Mouse (Mus musculus): ENCODE results near the gene Ttc28.
"Not testable (repeated sequence)": the region's sequence is repeated elsewhere in the genome, so short reads cannot be mapped to it uniquely, and the experiment has no call there.

Gene Ttc28

GRCm38 (mm10) chr5:111235131-111235530 lies 355.5 kb downstream of the Ttc28 start:
- no peak for DNase-seq (ENCODE audit: low spot score in 2 of 2)

- peak; percentile 36 to 37 for DNase-seq (ENCODE audit: low spot score in 2 of 2)
Observed at GRCm38 (mm10) chr5:111237176-111237636, 357.6 kb downstream of the Ttc28 start.

GRCm38 (mm10) chr5:111239223-111239622 lies 359.6 kb downstream of the Ttc28 start:
- DNase-seq (ENCODE audit: low spot score in 2 of 2), result no peak

GRCm38 (mm10) chr5:111243447-111244040 lies 363.9 kb downstream of the Ttc28 start:
- no peak for DNase-seq (ENCODE audit: low spot score in 2 of 2)

- no peak for DNase-seq (ENCODE audit: low spot score in 2 of 2)
Observed at GRCm38 (mm10) chr5:111244061-111244460, 364.5 kb downstream of the Ttc28 start.

- DNase-seq (ENCODE audit: low spot score in 2 of 2), result no peak
Observed at GRCm38 (mm10) chr5:111247571-111248265, 368.1 kb downstream of the Ttc28 start.

GRCm38 (mm10) chr5:111252147-111252546 lies 372.5 kb downstream of the Ttc28 start:
- DNase-seq (ENCODE audit: low spot score in 2 of 2), result no peak

GRCm38 (mm10) chr5:111254362-111254761 lies 374.8 kb downstream of the Ttc28 start:
- DNase-seq (ENCODE audit: low spot score in 2 of 2), result no peak

GRCm38 (mm10) chr5:111254781-111255180 lies 375.2 kb downstream of the Ttc28 start:
- DNase-seq (ENCODE audit: low spot score in 2 of 2), result no peak

GRCm38 (mm10) chr5:111256181-111256580 lies 376.6 kb downstream of the Ttc28 start:
- no peak for DNase-seq (ENCODE audit: low spot score in 2 of 2)

GRCm38 (mm10) chr5:111257127-111257526 lies 377.5 kb downstream of the Ttc28 start:
- peak in 1 of 2 experiments; percentile 45 for DNase-seq (ENCODE audit: low spot score in 2 of 2)

- DNase-seq (ENCODE audit: low spot score in 2 of 2), result not testable (repeated sequence)
Observed at GRCm38 (mm10) chr5:111261162-111261561, 381.6 kb downstream of the Ttc28 start.

GRCm38 (mm10) chr5:111261733-111262573 lies 382.4 kb downstream of the Ttc28 start:
- no peak for DNase-seq (ENCODE audit: low spot score in 2 of 2)

- peak in 1 of 2 experiments; percentile 26 for DNase-seq (ENCODE audit: low spot score in 2 of 2)
Observed at GRCm38 (mm10) chr5:111262574-111263239, 383.1 kb downstream of the Ttc28 start.

- DNase-seq (ENCODE audit: low spot score in 2 of 2), result no peak
Observed at GRCm38 (mm10) chr5:111263370-111263769, 383.8 kb downstream of the Ttc28 start.

- DNase-seq (ENCODE audit: low spot score in 2 of 2), result no peak
Observed at GRCm38 (mm10) chr5:111264488-111264887, 384.9 kb downstream of the Ttc28 start.

GRCm38 (mm10) chr5:111266658-111267057 lies 387.1 kb downstream of the Ttc28 start:
- no peak for DNase-seq (ENCODE audit: low spot score in 2 of 2)

GRCm38 (mm10) chr5:111267100-111267499 lies 387.5 kb downstream of the Ttc28 start:
- DNase-seq (ENCODE audit: low spot score in 2 of 2), result no peak

GRCm38 (mm10) chr5:111268852-111269251 lies 389.2 kb downstream of the Ttc28 start:
- DNase-seq (ENCODE audit: low spot score in 2 of 2), result no peak

GRCm38 (mm10) chr5:111269613-111270205 lies 390.1 kb downstream of the Ttc28 start:
- DNase-seq (ENCODE audit: low spot score in 2 of 2), result peak; percentile 21 to 65

GRCm38 (mm10) chr5:111270246-111271002 lies 390.8 kb downstream of the Ttc28 start:
- DNase-seq (ENCODE audit: low spot score in 2 of 2), result no peak

Data from thymus, postnatal 10 days (tissue).